Mouse (Mus musculus): ENCODE measurements around the gene Cnksr1. TPM values are rescaled to one million over a fixed set of nuclear protein-coding genes. Genes with fewer than 3 reads are reported as not detected.

Cnksr1 gene
- total RNA-seq, 4 experiments from 2014 or later: 0.36 to 0.74 (median 0.57) TPM; not detected in 1

DNA sequence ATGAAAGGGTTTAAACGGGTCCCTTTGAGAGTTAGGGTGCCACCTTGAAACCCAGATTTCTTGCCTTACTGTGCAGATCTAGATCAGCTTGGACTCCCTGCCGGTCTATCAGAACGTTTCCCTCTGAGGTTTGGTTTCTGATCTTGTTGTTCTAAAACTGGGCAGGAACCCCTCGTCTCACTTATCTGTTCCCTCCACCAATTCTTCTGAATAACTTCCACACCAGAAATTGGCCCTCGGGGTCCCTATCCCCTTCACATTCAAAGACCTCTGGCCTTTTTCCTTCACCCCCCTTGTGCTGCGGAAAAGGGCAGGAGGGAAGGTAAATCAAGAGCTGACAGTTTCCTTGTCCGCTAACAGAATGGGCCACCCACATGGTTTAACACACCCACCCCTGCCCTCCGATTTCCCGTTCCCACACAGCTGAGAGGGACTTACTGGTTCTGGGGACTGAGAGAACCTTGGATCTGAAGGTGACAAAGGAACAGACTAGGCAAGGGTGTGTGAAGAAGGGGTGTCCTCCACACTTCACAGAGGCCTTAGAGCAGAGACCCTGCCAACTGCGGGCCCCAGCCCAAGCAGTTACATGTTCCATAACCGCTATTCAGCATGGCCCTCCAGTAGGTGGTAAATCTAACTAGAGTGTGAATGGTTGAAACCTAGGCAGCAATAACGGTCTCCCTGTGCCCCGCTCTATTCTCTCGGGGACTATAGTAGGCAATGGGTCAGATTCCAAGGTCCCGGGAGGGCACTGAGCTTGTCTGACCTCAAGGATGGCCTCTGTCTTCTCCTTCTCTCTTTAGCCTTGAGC lies 14.9 kb upstream of the Cnksr1 start:
- no peak for DNase-seq (ENCODE audit: low spot score in 2 of 2)

DNA sequence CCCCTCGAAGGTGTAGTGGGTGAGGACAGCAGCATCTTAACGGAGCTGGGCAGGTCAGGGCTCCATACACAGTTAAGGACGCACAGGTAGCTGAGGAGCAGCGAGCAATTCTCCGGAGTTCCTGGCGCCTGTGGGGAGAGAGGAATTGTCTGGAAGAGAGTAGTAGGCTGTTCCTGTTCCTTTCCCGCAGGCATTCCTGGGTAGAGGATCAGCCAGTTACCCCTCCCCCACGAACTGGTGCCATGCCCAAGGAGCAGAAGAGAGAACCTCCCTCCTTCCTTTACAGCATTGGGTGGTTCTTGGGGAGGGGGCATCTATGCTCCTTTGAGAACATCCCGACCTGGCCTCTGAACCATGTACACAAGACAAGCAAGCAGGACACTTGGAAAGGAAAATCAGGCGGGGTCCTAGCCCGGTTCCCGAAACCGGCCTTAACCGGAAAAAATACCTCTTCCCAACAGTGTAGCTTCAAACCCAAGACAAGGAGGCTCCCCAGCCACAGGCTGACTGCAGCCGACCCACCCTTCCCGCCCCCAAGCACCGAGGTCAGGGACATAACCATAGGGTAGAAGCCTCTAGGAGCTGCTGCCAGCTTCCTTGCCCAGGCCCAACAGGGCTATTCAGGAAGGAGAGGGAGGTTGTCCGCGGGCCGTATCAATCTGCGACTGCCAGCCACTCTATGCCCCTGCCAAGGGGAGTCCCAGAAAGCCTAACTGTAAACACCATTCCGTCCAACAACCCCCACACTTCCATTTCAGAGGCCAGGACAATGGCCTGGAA lies 14.1 kb upstream of the Cnksr1 start:
- DNase-seq (ENCODE audit: low spot score in 2 of 2): no peak

DNA sequence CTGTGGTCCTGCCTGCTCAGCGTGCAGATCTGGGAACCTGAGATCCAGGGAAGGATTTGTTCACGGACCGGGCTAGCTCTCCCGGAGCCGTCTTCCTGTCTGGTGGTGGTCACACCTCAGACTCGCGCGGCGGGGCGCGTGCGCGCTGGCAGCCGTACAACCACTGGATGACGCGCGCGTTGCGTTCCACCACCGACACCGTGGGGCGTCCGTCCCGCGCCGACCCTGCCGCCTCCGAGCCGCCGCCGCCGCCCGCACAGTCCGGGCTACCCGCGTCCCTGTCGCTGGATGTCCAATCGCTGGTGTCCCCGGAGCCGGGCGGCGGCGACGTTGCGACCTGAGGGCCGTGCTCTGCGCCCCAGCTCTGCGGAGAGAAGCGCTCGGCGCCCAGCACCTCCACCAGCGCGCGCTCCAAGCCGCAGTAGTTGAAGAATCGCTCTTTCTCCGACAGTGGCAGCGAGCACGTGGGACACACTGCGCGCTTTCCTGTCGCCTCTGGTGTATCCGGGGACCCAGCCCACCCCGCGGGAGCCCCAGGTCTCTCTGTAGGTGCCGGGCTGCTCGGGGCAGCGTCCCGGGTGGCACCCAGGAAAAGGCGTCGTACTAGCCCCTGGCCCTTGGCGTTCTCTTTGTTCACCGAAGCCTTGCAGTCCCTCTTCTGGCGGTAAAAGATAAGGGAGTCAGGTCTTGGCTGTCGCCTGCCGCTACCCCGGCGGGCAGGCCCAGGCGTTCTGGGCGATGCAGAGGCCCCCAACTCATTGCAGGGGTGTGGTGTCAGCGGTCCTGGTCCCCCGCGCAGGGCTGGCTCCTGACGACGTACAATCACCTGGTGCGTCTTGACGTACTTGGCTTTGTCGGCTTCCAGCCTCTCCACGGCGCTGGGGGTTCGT lies 13.3 kb upstream of the Cnksr1 start:
- peak in 1 of 2 experiments; percentile 32 for DNase-seq (ENCODE audit: low spot score in 2 of 2)

DNA sequence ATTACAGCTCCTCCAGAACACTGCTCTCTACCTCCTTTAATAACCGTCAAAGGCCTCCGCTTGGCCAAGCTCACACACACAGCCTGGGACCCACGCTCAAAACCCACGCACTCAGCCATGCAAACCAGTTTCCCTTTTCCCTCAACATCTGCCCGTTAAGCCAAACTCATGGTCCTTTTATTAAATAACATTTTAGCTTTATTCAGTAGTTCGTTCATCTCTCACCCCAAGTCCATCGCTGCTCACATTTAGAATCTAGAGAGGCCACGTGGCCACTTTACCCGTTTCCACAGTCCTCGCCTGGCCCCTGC lies 12.7 kb upstream of the Cnksr1 start:
- DNase-seq (ENCODE audit: low spot score in 2 of 2): no peak

DNA sequence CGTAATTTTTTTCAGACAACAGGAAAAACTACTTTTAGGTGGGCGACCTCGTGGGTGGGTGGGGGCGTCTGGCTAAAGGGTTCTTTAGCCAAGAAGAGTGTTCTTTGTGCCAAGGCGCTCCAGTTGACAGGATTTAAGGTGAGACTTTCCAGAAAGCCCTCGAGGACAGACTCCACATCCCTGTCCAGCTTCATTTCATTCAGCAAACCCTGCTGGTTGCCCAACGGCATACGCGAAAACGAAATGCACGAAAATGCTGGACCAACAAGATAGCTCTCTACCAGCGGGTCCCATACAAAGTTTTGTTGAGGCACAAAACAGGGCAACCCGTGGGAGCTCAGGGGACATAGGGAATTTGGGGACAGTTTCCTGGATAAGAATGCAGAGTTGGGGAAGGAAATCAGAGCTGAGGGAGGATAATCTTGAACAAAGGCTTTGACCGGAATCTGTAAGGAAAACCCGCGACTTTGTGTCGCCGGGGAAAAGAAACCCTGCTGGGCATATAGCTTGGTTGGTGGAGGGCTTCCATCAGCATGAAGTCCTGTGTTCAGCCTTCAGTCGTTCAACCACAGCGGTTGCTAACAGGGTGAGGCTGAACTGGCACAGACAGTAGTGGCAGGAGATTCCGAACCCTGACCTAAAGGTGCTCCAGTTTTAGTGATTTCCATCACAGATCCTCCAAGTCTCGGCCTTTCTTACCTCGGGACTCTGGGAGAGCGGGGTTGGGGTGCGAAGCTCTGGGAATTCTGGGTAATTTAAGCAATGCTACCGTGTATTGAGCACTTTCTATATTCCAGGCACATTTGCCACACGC lies 12.1 kb upstream of the Cnksr1 start:
- DNase-seq (ENCODE audit: low spot score in 2 of 2): no peak

DNA sequence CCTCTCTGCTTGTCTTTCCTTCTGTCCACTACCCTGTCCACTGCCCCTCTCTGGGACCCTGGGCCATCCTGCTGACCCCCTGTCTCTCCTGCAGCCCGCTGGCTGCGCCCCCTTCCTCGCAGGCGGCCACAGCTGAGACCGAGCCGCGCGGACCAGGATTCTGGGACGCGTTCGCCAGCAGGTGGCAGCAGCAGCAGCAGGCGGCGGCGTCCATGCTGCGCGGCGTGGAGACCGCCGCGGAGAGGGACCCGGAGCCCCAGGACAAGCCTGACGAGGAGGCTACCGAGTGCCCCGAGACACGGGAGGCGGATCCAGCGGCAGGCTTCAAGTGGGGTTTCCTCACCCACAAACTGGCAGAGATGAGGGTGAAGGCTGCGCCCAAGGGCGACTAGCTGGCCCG lies 11.5 kb upstream of the Cnksr1 start:
- peak in 1 of 2 experiments; percentile 50 for DNase-seq (ENCODE audit: low spot score in 2 of 2)

DNA sequence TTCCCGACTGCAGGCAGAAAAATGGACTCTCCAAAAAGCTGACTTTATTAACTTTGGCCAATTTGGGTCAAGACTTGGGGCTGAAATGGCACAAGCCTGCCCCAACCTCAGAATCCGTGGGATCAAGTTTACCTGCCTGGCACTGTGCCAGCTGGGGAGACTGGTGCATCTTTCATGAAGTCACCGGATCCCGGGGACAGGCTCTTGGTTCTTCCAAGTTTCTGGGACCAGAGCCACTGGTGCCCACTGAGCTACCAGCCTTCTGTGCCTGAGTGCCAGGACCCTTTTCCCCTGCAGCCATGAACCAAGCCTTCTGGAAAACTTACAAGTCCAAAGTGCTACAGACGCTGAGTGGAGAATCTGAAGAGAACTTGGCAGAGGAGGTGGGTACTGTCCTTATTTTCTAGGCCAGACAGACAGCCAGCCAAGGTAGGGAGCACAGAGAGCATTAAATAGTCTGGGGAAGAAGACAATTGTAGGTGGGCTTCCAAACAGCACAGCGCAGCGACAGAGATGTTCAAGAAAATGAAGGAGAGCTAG lies 8.6 kb upstream of the Cnksr1 start, which contains the start of gene Gm30191:
TSS of gene Gm30191 (plus strand) at position 217 of the 540 bp plus-strand sequence.
- no peak for DNase-seq (ENCODE audit: low spot score in 2 of 2)

DNA sequence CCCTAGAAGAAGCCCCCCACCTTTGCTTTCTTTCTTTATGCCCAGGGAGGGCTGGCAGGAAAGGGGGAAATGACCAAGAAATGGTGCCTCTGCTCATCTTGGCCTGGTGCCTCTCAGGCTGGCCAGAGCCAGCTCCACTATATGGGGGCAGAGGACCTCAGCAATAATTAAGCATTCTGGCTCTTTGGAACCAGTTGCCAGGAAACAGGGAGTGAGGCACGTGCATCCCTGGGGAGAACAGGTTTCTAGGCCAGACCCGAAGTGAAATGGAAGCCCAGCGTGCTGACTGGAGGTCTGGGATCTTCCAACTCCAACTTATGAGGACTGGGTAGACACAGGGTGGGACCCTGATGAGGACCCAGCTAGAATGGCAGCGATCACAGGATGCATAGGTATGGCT lies 8.1 kb upstream of the Cnksr1 start:
- no peak for DNase-seq (ENCODE audit: low spot score in 2 of 2)

DNA sequence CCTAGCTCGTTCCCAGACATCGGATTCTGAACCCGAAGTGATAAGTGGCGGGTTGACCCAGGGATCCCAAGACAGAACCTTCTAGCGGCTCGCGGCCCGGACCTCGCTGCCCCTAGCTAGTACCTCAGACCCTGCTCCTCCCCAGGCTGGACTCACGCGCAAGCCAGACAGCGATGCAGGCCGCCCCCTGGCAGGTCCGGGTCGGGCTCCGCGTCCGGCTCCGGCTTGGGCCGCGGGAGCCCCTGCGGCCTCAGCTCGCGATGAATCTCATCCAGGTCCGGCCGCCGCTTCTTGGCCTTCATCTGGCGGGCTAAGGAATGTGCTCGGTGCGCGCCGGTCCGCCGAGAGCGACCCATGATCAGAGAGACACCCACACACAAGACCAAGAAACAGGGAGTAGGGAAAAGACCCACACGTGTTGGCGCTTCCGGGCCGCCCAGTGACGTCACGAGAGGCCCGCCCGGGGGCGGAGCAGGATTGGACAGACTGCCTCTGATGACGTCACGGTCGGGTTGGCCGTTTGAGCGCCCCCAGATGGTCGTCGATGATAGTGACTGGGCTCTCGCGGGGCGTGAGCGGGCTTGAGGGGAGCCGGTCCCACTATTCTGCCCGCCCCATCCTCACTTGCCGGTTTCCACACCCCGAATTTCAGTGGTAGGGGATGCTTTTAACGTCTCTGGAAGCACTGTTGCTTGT lies 7.1 kb upstream of the Cnksr1 start, which contains the start of gene Zfp593:
TSS of gene Zfp593 (minus strand) at position 445 of the 696 bp plus-strand sequence.
- peak; percentile 91 to 92 for DNase-seq (ENCODE audit: low spot score in 2 of 2)

DNA sequence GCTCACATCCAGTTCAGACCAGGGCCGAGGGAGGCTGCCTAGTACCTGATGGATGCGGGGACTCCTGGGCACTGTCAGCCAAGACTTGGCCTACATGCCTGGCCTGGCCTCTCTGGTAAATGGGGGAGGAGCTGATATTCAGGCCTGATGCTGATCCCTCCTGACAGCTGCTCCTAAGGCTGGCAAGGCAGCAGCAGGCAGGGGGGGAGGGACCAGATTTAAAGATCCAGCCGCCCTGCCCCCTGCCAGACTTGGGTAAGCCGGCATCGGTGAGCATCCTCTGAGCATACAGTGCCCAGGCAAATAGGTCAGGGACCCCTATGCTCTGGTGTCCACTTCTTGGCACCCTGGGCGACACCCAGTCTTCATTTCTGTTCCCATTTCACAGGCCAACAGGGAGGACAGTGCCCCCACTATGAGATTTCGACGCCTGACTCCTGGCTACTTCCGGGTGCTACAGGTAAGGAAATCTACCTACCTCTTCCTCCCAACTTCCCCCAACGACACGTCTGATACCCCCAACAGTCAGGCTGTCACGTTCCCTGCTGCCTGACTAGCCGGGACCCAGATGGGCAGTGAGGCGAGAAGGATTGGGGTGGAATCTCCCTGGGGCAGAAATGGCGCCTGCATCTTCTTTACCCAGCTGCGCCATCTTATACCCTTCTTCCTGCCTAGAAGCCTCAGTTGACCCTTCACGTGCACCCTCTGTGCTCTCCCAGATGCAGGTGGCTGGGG lies 5.5 kb upstream of the Cnksr1 start, which contains the start of gene E130218I03Rik:
TSS of gene E130218I03Rik (plus strand) at position 147 of the 735 bp plus-strand sequence.
- no peak for DNase-seq (ENCODE audit: low spot score in 2 of 2)

DNA sequence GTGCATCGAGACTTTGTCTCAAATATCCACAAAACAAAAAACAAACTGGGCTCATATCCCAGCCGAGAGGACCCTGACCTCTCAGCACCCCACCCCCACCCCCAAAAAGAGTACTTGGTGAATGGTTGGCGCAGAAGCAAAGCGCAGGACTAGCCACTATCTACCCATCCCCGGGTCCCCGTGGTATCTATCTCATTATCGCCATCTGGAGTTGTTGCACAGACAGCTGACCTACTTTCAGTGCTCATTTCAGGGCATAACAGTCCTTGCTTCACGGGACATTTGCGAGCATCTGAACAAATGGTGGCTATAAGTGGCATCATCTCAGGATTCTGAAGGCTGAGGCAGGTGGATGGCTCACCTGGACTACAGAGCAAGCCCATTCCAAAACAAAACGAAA lies 487 bp upstream of the Cnksr1 start:
- DNase-seq (ENCODE audit: low spot score in 2 of 2): no peak

DNA sequence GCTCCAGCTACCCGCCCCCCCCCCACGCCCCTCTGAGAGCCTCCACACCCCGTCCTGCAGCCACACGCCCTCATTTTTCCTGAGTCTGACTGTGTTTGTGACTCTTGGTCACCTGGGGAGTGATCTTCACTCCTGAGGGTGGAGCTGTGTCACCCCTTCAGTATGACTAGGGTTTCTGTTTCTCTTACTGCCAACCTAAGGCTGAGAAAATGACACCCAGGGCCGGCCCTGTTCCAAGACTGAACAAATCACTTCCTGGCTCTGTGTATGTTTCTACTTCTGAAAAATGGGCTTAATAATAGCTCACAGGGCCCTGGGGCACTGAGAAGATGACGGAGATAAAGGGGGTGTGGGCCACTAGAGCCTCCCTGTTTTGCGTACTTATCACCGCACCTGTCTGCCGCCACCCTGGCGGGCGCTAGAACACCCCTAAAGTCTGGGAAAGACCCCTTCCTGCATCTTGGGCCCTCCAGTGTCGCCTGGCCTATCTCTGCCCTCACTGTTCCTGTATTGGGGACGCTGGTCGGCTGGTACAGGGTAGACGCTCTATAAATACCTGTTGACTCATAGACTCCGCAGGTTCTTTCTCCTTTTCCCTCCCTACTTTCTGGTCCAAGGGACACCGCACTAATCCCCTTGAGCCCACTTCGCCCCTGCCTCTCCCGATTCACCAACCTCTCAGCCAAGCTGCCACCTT lies 469 bp downstream of the Cnksr1 start:
- DNase-seq (ENCODE audit: low spot score in 2 of 2): no peak

DNA sequence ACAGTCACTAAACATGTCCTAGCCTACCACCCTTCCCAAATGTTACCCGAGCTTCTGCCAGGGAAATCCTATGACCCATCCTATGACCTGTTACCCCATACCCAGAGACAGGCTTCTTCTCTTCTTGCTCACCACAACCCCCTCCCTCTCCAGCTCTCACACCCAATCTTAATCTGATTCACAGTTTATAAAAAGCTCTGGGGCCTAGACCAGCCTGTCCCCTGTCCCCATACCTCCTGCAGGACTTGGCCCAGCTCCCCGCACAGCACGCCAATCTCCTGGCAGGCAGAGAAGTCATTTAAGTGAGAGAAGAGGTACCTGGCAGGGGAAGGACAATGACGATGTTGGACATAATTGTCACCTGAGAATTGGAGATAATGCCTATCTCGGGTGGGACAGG lies 3.3 kb downstream of the Cnksr1 start:
- no peak for DNase-seq (ENCODE audit: low spot score in 2 of 2)

DNA sequence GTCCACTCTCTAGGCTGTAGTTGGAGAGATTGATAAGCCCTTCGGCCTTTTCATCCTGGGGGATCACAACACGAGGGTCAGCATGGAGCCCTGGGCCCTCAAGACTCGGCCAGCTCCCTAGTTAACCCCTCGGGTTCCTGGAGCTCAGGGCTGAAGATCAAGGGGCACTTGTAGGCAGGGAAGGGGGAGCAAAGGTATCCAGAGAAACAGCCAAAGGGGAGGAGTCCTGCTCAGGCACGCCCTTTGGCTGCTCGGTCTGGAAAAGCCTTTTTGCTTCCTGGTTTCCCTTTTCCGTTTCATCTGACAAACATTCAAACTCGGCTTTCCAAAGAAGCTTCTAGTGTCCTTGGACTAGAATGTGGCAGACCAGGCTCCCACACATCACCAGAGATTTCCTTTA lies 7.8 kb downstream of the Cnksr1 start:
- no peak for DNase-seq (ENCODE audit: low spot score in 2 of 2)

DNA sequence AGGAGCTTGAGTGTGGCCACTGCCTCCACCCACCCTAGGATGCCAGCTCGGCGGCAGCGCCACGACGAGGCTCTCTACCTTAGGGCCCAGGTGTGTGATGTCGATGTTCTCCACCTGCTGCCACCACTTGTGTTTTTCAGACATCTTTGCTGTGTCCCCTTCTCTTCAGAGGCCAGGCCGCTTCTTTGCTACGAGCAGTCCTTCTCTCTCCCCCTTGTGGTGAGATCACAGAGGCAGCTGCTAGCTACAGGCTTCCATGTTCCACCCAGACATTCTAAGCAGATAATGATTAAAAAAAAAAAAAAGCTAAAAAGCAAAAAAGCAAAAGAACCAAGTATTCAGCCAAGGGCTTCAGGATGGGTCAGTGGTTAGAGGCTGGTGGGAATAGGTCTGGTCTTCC lies 11.0 kb downstream of the Cnksr1 start, which contains the start of gene Catsper4:
TSS of gene Catsper4 (minus strand) at position 190 of the 400 bp plus-strand sequence.
- DNase-seq (ENCODE audit: low spot score in 2 of 2): no peak

DNA sequence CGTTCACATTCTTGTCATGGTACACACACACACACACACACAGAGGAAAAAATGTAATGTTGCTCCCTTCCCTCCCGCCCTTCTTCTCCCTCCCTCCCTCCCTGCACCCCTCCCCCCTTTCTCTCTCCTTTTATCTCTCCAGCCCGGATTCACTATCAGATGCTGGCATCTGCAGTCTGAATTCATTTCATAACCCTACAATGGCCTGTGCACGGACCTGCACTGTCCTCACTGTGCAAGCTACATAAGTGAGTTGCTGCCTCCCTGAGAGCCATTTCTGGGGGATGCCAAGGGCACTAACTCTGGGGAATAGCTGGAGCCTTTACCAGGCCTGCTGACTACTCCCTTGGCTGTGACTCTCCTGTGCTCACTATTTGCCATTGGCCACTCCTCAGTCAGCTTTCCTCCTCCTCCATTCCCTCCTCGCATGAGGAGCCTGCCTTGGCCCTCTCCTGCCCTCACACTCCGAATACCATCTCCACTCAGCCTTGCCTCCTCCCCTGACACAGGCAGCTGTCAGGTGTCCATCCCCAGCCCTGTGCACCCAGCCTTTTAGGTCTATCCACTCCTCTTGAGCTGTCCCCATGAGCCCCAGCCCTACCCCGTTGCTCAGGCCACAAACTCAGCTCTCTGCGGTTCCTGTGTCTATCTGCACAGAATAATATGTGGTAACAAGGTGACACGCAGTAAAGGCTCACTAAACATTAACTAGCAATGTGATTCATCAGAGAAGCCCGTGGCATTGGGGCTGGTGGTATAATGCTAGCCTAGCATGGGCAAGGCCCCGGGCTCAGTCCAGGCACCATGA lies 15.2 kb downstream of the Cnksr1 start:
- DNase-seq (ENCODE audit: low spot score in 2 of 2): no peak

DNA sequence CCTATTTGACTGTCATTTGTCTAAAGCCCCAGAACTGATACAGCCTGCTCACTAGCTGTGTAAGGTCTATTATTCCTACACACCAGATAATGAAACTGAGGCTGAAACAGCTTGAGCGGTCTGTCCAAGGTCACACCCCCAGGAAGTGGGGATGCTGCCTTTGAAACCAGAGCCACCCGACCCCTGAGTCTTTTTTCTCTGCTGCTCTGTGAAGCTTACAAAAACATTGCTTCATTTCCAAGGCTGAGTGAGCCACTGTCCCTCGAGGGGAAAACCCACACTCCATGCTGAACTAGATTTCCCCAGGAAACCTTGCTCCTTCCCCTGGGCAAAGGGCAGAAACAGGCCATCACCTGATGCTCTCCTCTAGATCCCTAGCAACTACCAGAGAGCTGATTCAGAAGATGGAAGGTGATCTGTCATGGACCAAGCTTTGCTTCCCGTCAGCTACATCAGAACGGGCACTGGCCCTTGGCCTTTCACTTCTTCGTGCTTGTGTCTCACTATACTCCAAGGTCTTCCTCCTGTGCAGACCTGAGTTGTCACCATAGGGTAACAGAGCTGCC lies 31.6 kb downstream of the Cnksr1 start:
- no peak for DNase-seq (ENCODE audit: low spot score in 2 of 2)
